Mouse (Mus musculus) cortical plate, adult 2 months (tissue): ENCODE data around the gene Urah.

Experiments used
- CTCF ChIP-seq: fragments of 200-500 bp; IDR thresholded peaks from 2 replicates; pipeline ENCODE4 v1.5.1; 2011; ENCODE audit warnings: mild to moderate bottlenecking, control low read depth, low read length; ENCODE audit not compliant: insufficient read depth; ENCODE audit errors: extremely low read depth
- POLR2A ChIP-seq: fragments of 200-500 bp; IDR thresholded peaks from 2 replicates; pipeline ENCODE4 v1.6.1; 2011; ENCODE audit warnings: mild to moderate bottlenecking, low read length, control low read depth; ENCODE audit not compliant: insufficient read depth; ENCODE audit errors: extremely low read depth

DNA sequence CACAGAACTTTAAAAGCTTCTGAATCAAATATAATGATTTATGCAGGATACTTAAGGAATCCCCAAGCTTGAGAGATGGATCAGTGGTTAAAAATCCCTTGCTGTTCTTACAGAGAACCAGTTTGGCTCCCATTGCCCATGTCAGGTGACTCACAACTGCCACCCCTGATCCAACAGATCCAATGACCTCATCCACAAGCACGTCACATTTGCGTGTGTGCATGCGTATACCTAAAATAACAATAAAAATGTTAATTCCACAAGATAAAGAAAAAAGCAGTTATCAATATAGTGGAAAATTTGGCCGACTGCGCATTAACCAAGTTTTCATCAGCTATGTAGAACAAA lies 13.5 kb upstream of the Urah start:
- no peak for TF ChIP-seq CTCF
- TF ChIP-seq POLR2A = no peak
